Mouse (Mus musculus) embryo, embryonic 11.5 days (tissue): ENCODE measurements at regions not wholly inside any gene's neighbourhood (a gene's known extent, or its start where the extent isn't known, plus 50 kb on each side); places are given as distances from the start of the nearest gene placed in this dataset.

ENCODE experiments used
- DNase-seq: peaks from one replicate; pipeline ENCODE4 v3.0.0-alpha.2; 2012; ENCODE audit warnings: low read depth, low spot score

DNA sequence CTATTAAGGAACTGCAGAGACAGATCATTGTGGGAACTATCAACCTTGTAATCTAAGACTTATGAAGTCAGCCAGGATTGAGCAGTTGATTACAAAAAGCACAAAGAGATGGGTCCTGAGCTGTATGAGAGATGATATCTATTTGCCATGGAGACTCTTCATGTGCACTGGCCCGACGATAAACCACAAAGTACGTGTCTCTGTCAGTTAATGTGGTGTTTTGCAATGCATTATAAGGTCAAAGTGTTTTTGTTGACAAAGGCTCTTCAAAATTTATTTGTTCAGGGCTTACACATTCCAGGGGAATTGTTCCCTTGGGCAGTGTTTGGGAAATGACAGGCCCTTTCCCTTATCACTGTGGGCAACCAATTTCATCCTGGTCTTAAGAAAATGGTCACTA, 65.7 kb upstream of the Thpo start:
- no peak for DNase-seq

GRCm38 (mm10) chr16:20798115-20798514, 63.8 kb upstream of the Thpo start:
- no peak for DNase-seq

GRCm38 (mm10) chr16:20794721-20795120, 60.4 kb upstream of the Thpo start:
- no peak for DNase-seq
